Mouse (Mus musculus) forebrain, embryonic 12.5 days (tissue): ENCODE measurements around the gene Ltb. TPM values are rescaled to one million over a fixed set of nuclear protein-coding genes. Genes with fewer than 3 reads are reported as not detected.

ENCODE experiments used
- ATAC-seq: fragments of 200-750 bp; cut with Nextera tagmentation; 2 replicates; pipeline ENCODE4 v1.8.0; 2017; ENCODE audit warnings: moderate TSS enrichment; ENCODE audit not compliant: low FRiP score
- H3K27ac ChIP-seq: fragments of 300-500 bp; sonication (generic); 2 replicates; pipeline ENCODE4 v1.5.1; 2016; ENCODE audit warnings: mild to moderate bottlenecking
- H3K27me3 ChIP-seq: fragments of 300-500 bp; sonication (generic); 2 replicates; pipeline ENCODE4 v1.6.1; 2016; ENCODE audit warnings: mild to moderate bottlenecking
- H3K36me3 ChIP-seq: fragments of 300-500 bp; sonication (generic); replicated peaks from 2 replicates; pipeline ENCODE4 v1.6.1; 2016; ENCODE audit warnings: mild to moderate bottlenecking
- H3K4me1 ChIP-seq: fragments of 300-500 bp; sonication (generic); 2 replicates; pipeline ENCODE4 v1.6.1; 2016
- H3K4me2 ChIP-seq: fragments of 300-500 bp; sonication (generic); 2 replicates; pipeline ENCODE4 v1.6.1; 2016; ENCODE audit warnings: mild to moderate bottlenecking, moderate library complexity
- H3K4me3 ChIP-seq: fragments of 300-500 bp; sonication (generic); replicated peaks from 2 replicates; pipeline ENCODE4 v1.5.1; 2016; ENCODE audit warnings: mild to moderate bottlenecking
- H3K9ac ChIP-seq: fragments of 300-500 bp; sonication (generic); 2 replicates; pipeline ENCODE4 v1.6.1; 2016; ENCODE audit warnings: mild to moderate bottlenecking
- H3K9me3 ChIP-seq: fragments of 300-500 bp; sonication (generic); 2 replicates; pipeline ENCODE4 v1.6.1; 2016
- WGBS: fragments of 180-500 bp; shearing (Covaris S2); methylation state at CpG from one replicate; pipeline ENCODE4 v1.1.7; 2016; 5-methylcytosine and 5-hydroxymethylcytosine counted together
- polyA plus RNA-seq: library from polyadenylated mRNA; unstranded; fragments of >200 nt; fragmentation: Nextera tagmentation; extraction: Ambion mirVana; gene quantifications from 2 replicates; pipeline ENCODE4 v1.2.1, GENCODE M21; 2016

Ltb gene
- polyA plus RNA-seq, 1 experiment from 2014 or later = not detected

DNA sequence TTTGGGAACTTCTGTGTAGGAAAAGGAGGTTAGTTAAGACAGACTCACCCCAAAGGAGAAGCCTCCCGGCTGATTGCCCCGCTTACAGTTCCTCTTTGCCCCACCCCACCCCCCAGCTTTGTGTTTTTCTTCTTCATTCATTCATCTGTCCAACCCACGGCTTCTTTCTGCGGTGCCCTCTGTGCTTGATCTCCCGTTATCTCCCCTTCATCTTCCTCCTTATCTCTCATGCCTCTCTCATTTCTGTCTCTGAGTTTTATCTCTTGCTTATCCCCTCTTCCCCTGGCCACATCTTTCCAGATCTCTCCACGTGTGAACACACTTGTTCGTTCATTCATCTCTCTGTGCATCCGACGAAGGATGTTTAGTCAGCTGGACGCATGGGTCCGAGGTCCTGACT is 6.9 kb downstream of the Ltb start:
- Histone ChIP-seq H3K4me2 (no peak overlapping the region), H3K9ac (no peak overlapping the region), H3K27me3 (peaks cover 79% of the 10 kb centered on the region), H3K27ac (no peak overlapping the region), H3K9me3 (no peaks in the 10 kb centered on the region), H3K4me3 (no peak overlapping the region), H3K4me1 (peaks cover 1% of the 10 kb centered on the region), H3K36me3 (no peaks in the 10 kb centered on the region)
- WGBS = 74% methylated on average over 11 of the region's 11 CpGs
- ATAC-seq = no peak

DNA sequence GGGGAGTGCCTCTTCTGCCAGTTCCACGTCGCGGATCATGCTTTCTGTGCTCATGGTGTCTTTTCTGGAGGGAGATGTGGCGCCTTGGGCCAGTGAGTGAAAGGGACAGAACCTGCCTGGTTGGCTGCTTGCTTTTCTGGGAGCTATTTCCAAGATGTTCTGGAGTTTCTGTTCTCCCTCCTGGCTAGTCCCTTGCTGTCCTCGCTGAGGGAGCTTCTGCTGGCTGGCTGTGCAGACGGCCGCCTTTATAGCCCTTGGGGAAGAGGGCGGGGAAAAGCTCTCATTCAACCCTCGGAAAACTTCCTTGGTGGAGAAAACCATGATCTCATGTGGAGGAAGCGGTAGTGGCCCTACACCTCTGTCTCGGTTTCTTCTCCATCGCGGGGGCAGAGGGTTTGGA is 7.5 kb downstream of the Ltb start, which contains the start of gene Tnf:
Gene Tnf, minus strand, starts transcription at position 221 of the 400 bp plus-strand sequence.
- no peak for ATAC-seq
- peaks cover 77% of the 10 kb centered on the region for H3K27me3 ChIP-seq

GRCm38 (mm10) chr17:35202442-35202841 is 8.2 kb downstream of the Ltb start:
- 82% methylated on average over 4 of the region's 4 CpGs for WGBS
- Histone ChIP-seq H3K4me1 (no peaks in the 10 kb centered on the region), H3K36me3 (no peaks in the 10 kb centered on the region), H3K4me2 (no peak overlapping the region), H3K27me3 (peaks cover 72% of the 10 kb centered on the region), H3K4me3 (no peak overlapping the region), H3K9me3 (no peaks in the 10 kb centered on the region), H3K27ac (no peak overlapping the region), H3K9ac (no peak overlapping the region)
- ATAC-seq = no peak

More for the DNA sequence above, 7.5 kb downstream of the Ltb start, which contains the start of gene Tnf:
- Histone ChIP-seq H3K36me3 (no peaks in the 10 kb centered on the region), H3K9ac (no peak within 1 kb of the TSS), H3K4me2 (no peak within 1 kb of the TSS), H3K9me3 (no peaks in the 10 kb centered on the region), H3K4me1 (no peaks in the 10 kb centered on the region), H3K4me3 (no peak within 1 kb of the TSS), H3K27ac (no peak within 1 kb of the TSS)
- WGBS = 53% methylated on average over 13 of the region's 13 CpGs

GRCm38 (mm10) chr17:35204494-35205379 is 10.5 kb downstream of the Ltb start, which contains the start of gene Lta:
Gene Lta (minus strand): TSS chr17:35205351.
- 24% methylated on average over 20 of the region's 20 CpGs for WGBS
- H3K9ac ChIP-seq = no peak within 1 kb of the TSS
- no peaks in the 10 kb centered on the region for H3K9me3 ChIP-seq
- no peak for ATAC-seq
- H3K4me3 ChIP-seq = no peak within 1 kb of the TSS
- no peaks in the 10 kb centered on the region for H3K36me3 ChIP-seq
- no peak within 1 kb of the TSS for H3K4me2 ChIP-seq
- no peaks in the 10 kb centered on the region for H3K4me1 ChIP-seq
- no peak within 1 kb of the TSS for H3K27ac ChIP-seq
- peaks cover 58% of the 10 kb centered on the region for H3K27me3 ChIP-seq

GRCm38 (mm10) chr17:35205380-35205769 is 11.1 kb downstream of the Ltb start:
- Histone ChIP-seq H3K27me3 (peaks cover 58% of the 10 kb centered on the region), H3K9ac (no peak overlapping the region), H3K27ac (no peak overlapping the region), H3K4me2 (no peak overlapping the region), H3K9me3 (no peaks in the 10 kb centered on the region), H3K4me1 (no peaks in the 10 kb centered on the region), H3K4me3 (no peak overlapping the region), H3K36me3 (no peaks in the 10 kb centered on the region)
- 62% methylated on average over 10 of the region's 10 CpGs for WGBS
- ATAC-seq = no peak

DNA sequence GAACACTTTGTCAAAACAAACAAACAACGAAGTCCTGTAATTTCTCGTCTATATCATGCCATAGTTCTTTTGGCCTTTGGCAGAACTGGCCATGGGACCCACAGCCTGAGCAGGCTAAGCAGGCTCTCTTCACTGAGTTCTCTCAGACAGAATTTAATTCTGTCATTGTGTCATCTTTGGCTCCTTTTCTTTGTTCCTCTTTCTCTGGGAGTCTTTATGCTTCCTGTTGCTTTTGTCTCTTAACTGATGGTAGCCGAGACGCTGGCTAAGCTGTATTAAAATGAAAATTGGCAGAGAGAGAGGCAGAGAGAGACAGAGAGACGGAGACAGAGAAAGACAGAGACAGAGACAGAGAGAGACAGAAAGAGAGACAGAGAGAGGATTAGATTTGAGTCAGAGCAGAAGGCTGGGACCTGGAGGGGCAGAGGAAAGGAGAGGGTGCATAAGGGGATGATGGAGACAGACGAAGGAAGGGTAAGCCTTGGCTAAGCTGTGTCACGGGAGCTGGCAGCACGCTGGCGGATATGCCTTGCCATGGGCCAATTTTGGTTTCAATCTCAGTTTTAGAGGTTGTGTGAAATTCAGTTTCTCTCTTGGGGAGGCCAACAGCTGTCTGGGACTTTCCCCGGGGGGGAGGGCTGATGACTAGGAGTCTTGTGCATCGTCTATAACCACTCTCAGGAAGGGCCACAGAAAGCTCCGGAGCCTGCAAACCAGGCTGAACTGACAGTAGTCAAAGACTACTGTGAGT is 15.7 kb downstream of the Ltb start:
- Histone ChIP-seq H3K36me3 (no peaks in the 10 kb centered on the region), H3K4me2 (no peak overlapping the region), H3K4me3 (no peak overlapping the region), H3K9me3 (no peaks in the 10 kb centered on the region), H3K4me1 (no peaks in the 10 kb centered on the region), H3K27ac (no peak overlapping the region), H3K9ac (no peak overlapping the region), H3K27me3 (peaks cover 19% of the 10 kb centered on the region)
- WGBS = 74% methylated on average over 12 of the region's 12 CpGs
- ATAC-seq = no peak

GRCm38 (mm10) chr17:35210593-35210992 is 16.4 kb downstream of the Ltb start:
- Histone ChIP-seq H3K9me3 (no peaks in the 10 kb centered on the region), H3K9ac (no peak overlapping the region), H3K27ac (no peak overlapping the region), H3K36me3 (no peaks in the 10 kb centered on the region), H3K4me2 (no peak overlapping the region), H3K27me3 (0 out of 2 replicates have a peak, but pooled peaks cover 14% of the 10 kb centered on the region), H3K4me1 (no peaks in the 10 kb centered on the region), H3K4me3 (no peak overlapping the region)
- no peak for ATAC-seq
- 83% methylated on average over 3 of the region's 3 CpGs for WGBS

GRCm38 (mm10) chr17:35213071-35213470 is 18.8 kb downstream of the Ltb start:
- no peak for ATAC-seq
- H3K4me3 ChIP-seq = no peak overlapping the region
- H3K9ac ChIP-seq = no peak overlapping the region
- H3K27ac ChIP-seq = no peak overlapping the region
- no peaks in the 10 kb centered on the region for H3K4me1 ChIP-seq
- WGBS = 95% methylated on average over 5 of the region's 5 CpGs
- no peak overlapping the region for H3K4me2 ChIP-seq
- no peaks in the 10 kb centered on the region for H3K9me3 ChIP-seq
- H3K27me3 ChIP-seq = 0 out of 2 replicates have a peak, but pooled peaks cover 9% of the 10 kb centered on the region
- no peaks in the 10 kb centered on the region for H3K36me3 ChIP-seq

- H3K4me1 ChIP-seq = no peaks in the 10 kb centered on the region
- 86% methylated on average over 18 of the region's 18 CpGs for whole genome bisulfite sequencing
- H3K36me3 ChIP-seq = peaks cover 39% of the 10 kb centered on the region
- H3K9me3 ChIP-seq = no peaks in the 10 kb centered on the region
- no peak overlapping the region for H3K4me2 ChIP-seq
- no peak for ATAC-seq
- no peaks in the 10 kb centered on the region for H3K27me3 ChIP-seq
- no peak overlapping the region for H3K4me3 ChIP-seq
- H3K27ac ChIP-seq = no peak overlapping the region
- H3K9ac ChIP-seq = no peak overlapping the region
Measured at GRCm38 (mm10) chr17:35218516-35219193, 24.4 kb downstream of the Ltb start.

DNA sequence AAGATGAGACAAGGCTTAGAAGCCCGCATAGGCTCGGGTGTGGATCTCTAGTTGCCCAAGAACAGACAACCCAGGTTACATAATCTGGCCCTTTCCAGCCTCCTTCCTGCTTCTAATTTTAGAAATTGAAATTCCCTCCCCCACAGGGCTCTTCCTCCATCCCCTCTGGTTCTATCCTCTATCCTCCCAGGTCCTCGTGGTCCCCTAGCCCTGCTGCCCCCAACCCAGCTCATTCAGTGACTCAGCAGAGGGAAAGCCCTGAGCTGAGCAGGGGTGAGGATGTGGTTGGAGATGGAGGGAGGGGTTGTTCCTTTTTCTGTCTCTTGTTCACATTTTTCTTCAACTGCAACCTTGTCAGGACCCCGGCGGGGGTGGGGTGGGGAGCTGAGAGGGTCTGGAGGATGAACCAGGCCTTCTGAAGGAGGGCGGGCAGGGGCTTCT is 25.4 kb downstream of the Ltb start:
- Histone ChIP-seq H3K4me3 (no peak overlapping the region), H3K4me1 (no peaks in the 10 kb centered on the region), H3K27me3 (no peaks in the 10 kb centered on the region), H3K27ac (no peak overlapping the region), H3K9me3 (no peaks in the 10 kb centered on the region), H3K9ac (no peak overlapping the region), H3K4me2 (no peak overlapping the region), H3K36me3 (peaks cover 39% of the 10 kb centered on the region)
- WGBS = 90% methylated on average over 6 of the region's 6 CpGs
- no peak for ATAC-seq

- Histone ChIP-seq H3K4me3 (no peak within 1 kb of the TSS), H3K36me3 (peaks cover 46% of the 10 kb centered on the region), H3K9me3 (no peaks in the 10 kb centered on the region), H3K27me3 (no peaks in the 10 kb centered on the region), H3K4me2 (no peak within 1 kb of the TSS), H3K27ac (peak within 1 kb of the TSS; percentile 20; the same call in 1 of the 2 replicates), H3K4me1 (no peaks in the 10 kb centered on the region), H3K9ac (no peak within 1 kb of the TSS)
- WGBS = 84% methylated on average over 28 of the region's 28 CpGs
- ATAC-seq = no peak
Measured at GRCm38 (mm10) chr17:35220156-35220952, 26.1 kb downstream of the Ltb start, which contains the start of gene Gm16181. Gene Gm16181 (plus strand): TSS chr17:35220834.
